In genomic region chr7:43465344-43466098, GRCm38 (mm10) we compare ENCODE assay signal across 8 mouse cellular contexts. TPM values are rescaled to one million over a fixed set of nuclear protein-coding genes. Genes with fewer than 3 reads are reported as not detected.
DNase-seq lines count a peak whose midpoint lies in the region; ATAC-seq and TF ChIP-seq lines count a peak whose summit lies in the region.

No protein-coding gene starts in this region.

- no peak; the same call in 1 of the 2 replicates for TF ChIP-seq CTCF in lung, embryonic 14.5 days (IDR thresholded peaks at IDR 0.05; ENCODE audit: low read depth)

- peak; percentile 80 for DNase-seq in MEL-GATA-1-ER (ENCODE audit: extremely low read depth, low read depth)
- peak; percentile 68 to 79 for DNase-seq in cerebellum, adult 18-20 months
- peak; percentile 84 to 90 for DNase-seq in heart, postnatal 14 days
- DNase-seq in large intestine, adult 2 months (ENCODE audit: low read depth, low spot score), result peak; percentile 71
- DNase-seq in lung, embryonic 14.5 days, result peak; percentile 94
- DNase-seq in testis, postnatal 14 days (ENCODE audit: low spot score), result peak; percentile 83

- intact Hi-C loops in heart, postnatal 14 days (cut with DNase I), result loop anchor here (1.0 to 10.0 kb wide), 4 partner anchors 21 to 163 kb away; partner anchors contain the start of genes Etfb and Gm45233

- H3K9me3 ChIP-seq in forebrain, embryonic 15.5 days, result no peaks in the 10 kb centered on the region
- H3K9me3 ChIP-seq in lung, embryonic 14.5 days (ENCODE audit: low read depth, low read length), result no peaks in the 10 kb centered on the region

- H3K4me1 ChIP-seq in forebrain, embryonic 15.5 days, result peaks cover 18% of the 10 kb centered on the region
- H3K4me1 ChIP-seq in lung, embryonic 14.5 days (ENCODE audit: insufficient read depth), result no peaks in the 10 kb centered on the region

- H3K9ac ChIP-seq in forebrain, embryonic 15.5 days (replicated peaks), result peak overlapping the region; percentile 43
- peak overlapping the region; percentile 38 for H3K9ac ChIP-seq in lung, embryonic 14.5 days

- H3K27ac ChIP-seq in forebrain, embryonic 15.5 days (replicated peaks), result no peak overlapping the region
- no peak overlapping the region for H3K27ac ChIP-seq in lung, embryonic 14.5 days (ENCODE audit: low read depth)

- WGBS in forebrain, embryonic 15.5 days, result under 1% methylated on average over 33 of the region's 33 CpGs
- under 1% methylated on average over 33 of the region's 33 CpGs for WGBS in large intestine, adult 2 months
- under 1% methylated on average over 33 of the region's 33 CpGs for WGBS in lung, embryonic 14.5 days

- H3K4me2 ChIP-seq in forebrain, embryonic 15.5 days (replicated peaks), result peak overlapping the region; percentile 68
- peak overlapping the region; percentile 71 for H3K4me2 ChIP-seq in lung, embryonic 14.5 days

- peak overlapping the region; percentile 47 for H3K4me3 ChIP-seq in forebrain, embryonic 15.5 days
- peak overlapping the region; percentile 43 for H3K4me3 ChIP-seq in lung, embryonic 14.5 days (ENCODE audit: low read depth, low read length)

- H3K36me3 ChIP-seq in forebrain, embryonic 15.5 days, result no peaks in the 10 kb centered on the region
- no peaks in the 10 kb centered on the region for H3K36me3 ChIP-seq in lung, embryonic 14.5 days (ENCODE audit: insufficient read depth)

- ATAC-seq in forebrain, embryonic 15.5 days (replicated peaks), result peak; percentile 84
- peak; percentile 90 for ATAC-seq in lung, embryonic 14.5 days (ENCODE audit: insufficient read depth)
- peak; percentile 85 for ATAC-seq in neutrophil, adult 5-6 weeks (ENCODE audit: extremely low read depth, insufficient number of reproducible peaks, low FRiP score, poor library complexity, severe bottlenecking)

- no peaks in the 10 kb centered on the region for H3K27me3 ChIP-seq in forebrain, embryonic 15.5 days
- H3K27me3 ChIP-seq in lung, embryonic 14.5 days (ENCODE audit: insufficient read depth, low read length), result 0 out of 2 replicates have a peak, but pooled peaks cover 8% of the 10 kb centered on the region

RNA-seq across cellular contexts. Expression of gene Vsig10l, which starts 2.6 kb away (rescaled TPM):
- 7.8 and 8.3 TPM in 2 replicates for polyA plus RNA-seq in forebrain, embryonic 15.5 days (2015; fragmentation: Nextera tagmentation; extraction: Ambion mirVana)
- total RNA-seq in heart, postnatal 14 days (2021), result 1 to 10 TPM; 2.1 to 3.5 TPM
- 2.0 and 2.2 TPM in 2 replicates for polyA plus RNA-seq in large intestine, adult 2 months (2012; rRNA removed)
- 2.1 and 2.4 TPM in 2 replicates for polyA plus RNA-seq in lung, embryonic 14.5 days (2014; fragmentation: Nextera tagmentation; extraction: Ambion mirVana)
- total RNA-seq in neutrophil, adult 5-6 weeks (2017), result 11.4 and 17.1 TPM in 2 replicates

RNA-seq across cellular contexts. Expression of gene Gm45233, which starts 21.6 kb away (rescaled TPM):
- polyA plus RNA-seq in forebrain, embryonic 15.5 days (2015; fragmentation: Nextera tagmentation; extraction: Ambion mirVana), result not detected in 2 replicates
- 1 to 10 TPM in 1 of 2 experiments, under 1 TPM in 1; 0.45 to 1.5 TPM for total RNA-seq in heart, postnatal 14 days (2021)
- 0.33 TPM in 1 of 2 replicates, not detected in the other for polyA plus RNA-seq in large intestine, adult 2 months (2012; rRNA removed)
- polyA plus RNA-seq in lung, embryonic 14.5 days (2014; fragmentation: Nextera tagmentation; extraction: Ambion mirVana), result 0.37 TPM in 1 of 2 replicates, not detected in the other
- total RNA-seq in neutrophil, adult 5-6 weeks (2017), result not detected in 2 replicates

RNA-seq across cellular contexts. Expression of gene Etfb, which starts 21.6 kb away (rescaled TPM):
- 131 and 136 TPM in 2 replicates for polyA plus RNA-seq in forebrain, embryonic 15.5 days (2015; fragmentation: Nextera tagmentation; extraction: Ambion mirVana)
- 1,000 to 10,000 TPM; 1,151 to 1,177 TPM for total RNA-seq in heart, postnatal 14 days (2021)
- polyA plus RNA-seq in large intestine, adult 2 months (2012; rRNA removed), result 95.4 and 114 TPM in 2 replicates
- polyA plus RNA-seq in lung, embryonic 14.5 days (2014; fragmentation: Nextera tagmentation; extraction: Ambion mirVana), result 306 and 314 TPM in 2 replicates
- 36.3 and 42.4 TPM in 2 replicates for total RNA-seq in neutrophil, adult 5-6 weeks (2017)

RNA-seq across cellular contexts. Expression of gene Iglon5, which starts 24.4 kb away (rescaled TPM):
- polyA plus RNA-seq in forebrain, embryonic 15.5 days (2015; fragmentation: Nextera tagmentation; extraction: Ambion mirVana), result 4.8 and 4.9 TPM in 2 replicates
- total RNA-seq in heart, postnatal 14 days (2021), result under 1 TPM; 0.24 to 0.36 TPM
- 1.2 and 1.8 TPM in 2 replicates for polyA plus RNA-seq in large intestine, adult 2 months (2012; rRNA removed)
- polyA plus RNA-seq in lung, embryonic 14.5 days (2014; fragmentation: Nextera tagmentation; extraction: Ambion mirVana), result 0.38 TPM in 2 replicates
- not detected in 2 replicates for total RNA-seq in neutrophil, adult 5-6 weeks (2017)

RNA-seq across cellular contexts. Expression of gene Cldnd2, which starts 24.9 kb away (rescaled TPM):
- polyA plus RNA-seq in forebrain, embryonic 15.5 days (2015; fragmentation: Nextera tagmentation; extraction: Ambion mirVana), result not detected in 2 replicates
- not detected for total RNA-seq in heart, postnatal 14 days (2021)
- polyA plus RNA-seq in large intestine, adult 2 months (2012; rRNA removed), result not detected in 2 replicates
- not detected in 2 replicates for polyA plus RNA-seq in lung, embryonic 14.5 days (2014; fragmentation: Nextera tagmentation; extraction: Ambion mirVana)
- total RNA-seq in neutrophil, adult 5-6 weeks (2017), result not detected in 2 replicates
